Mouse (Mus musculus) B cell, adult 67 days (primary cell): ENCODE data around the gene Sacm1l. TPM values are rescaled to one million over a fixed set of nuclear protein-coding genes. Genes with fewer than 3 reads are reported as not detected.

Experiments used
- total RNA-seq, 2 experiments: library from RNA; stranded (reverse); gene quantifications; 4 replicates each; pipeline ENCODE4 v1.2.4; 2023

Gene Sacm1l
- total RNA-seq = 10 to 100 TPM; 26.9 to 27.6 TPM

GRCm38 (mm10) chr9:123529392-123530157, at the start of gene Sacm1l:
Gene Sacm1l (plus strand): TSS chr9:123529759.

GRCm38 (mm10) chr9:123632281-123632680, 102.7 kb downstream of the Sacm1l start, which contains the start of gene Slc6a20b:
Gene Slc6a20b (minus strand): TSS chr9:123632565.

Other genes starting within 250 kb of the Sacm1l start
- gene Lars2, start 162.8 kb upstream of the Sacm1l start, total RNA-seq = 100 to 1,000 TPM; 413 to 443 TPM
- 100 to 1,000 TPM; 133 to 151 TPM for gene Limd1, start 51.1 kb upstream of the Sacm1l start, total RNA-seq
- not detected for gene Slc6a20b, start 102.8 kb downstream of the Sacm1l start, total RNA-seq
- 1 to 10 TPM in 1 of 2 experiments, under 1 TPM in 1; 0.59 to 1.0 TPM for gene Ccr9, start 148.7 kb downstream of the Sacm1l start, total RNA-seq
- gene Slc6a20a, start 149.1 kb downstream of the Sacm1l start, total RNA-seq = not detected
- gene Lztfl1, start 187.9 kb downstream of the Sacm1l start, total RNA-seq = 100 to 1,000 TPM; 143 to 208 TPM